Mouse (Mus musculus) left cerebral cortex, postnatal 10 days (tissue): Measurements from ENCODE around the gene Unk. TPM values are rescaled to one million over a fixed set of nuclear protein-coding genes. Genes with fewer than 3 reads are reported as not detected.
"Not testable (repeated sequence)": the region's sequence is repeated elsewhere in the genome, so short reads cannot be mapped to it uniquely, and the experiment has no call there.

Experiments
- DNase-seq, 2 experiments: peaks; one replicate each; pipeline ENCODE4 v3.0.0; 2021 to 2022; ENCODE audit warnings: low spot score in 2 of 2, mixed read lengths in 1 of 2; ENCODE audit errors: extremely low spot score in 1 of 2
- intact Hi-C: fragments of 180-260 bp; cut with DNase I; formaldehyde crosslinking; loops from one replicate; pipeline ENCODE4 v1.15.1; 2025
- total RNA-seq, 2 experiments: library from RNA; stranded (reverse); gene quantifications; 2 replicates each; pipeline ENCODE4 v1.2.3; 2021

Unk gene
- total RNA-seq, 2 experiments from 2014 or later: 24.8 to 25.8 TPM

DNA sequence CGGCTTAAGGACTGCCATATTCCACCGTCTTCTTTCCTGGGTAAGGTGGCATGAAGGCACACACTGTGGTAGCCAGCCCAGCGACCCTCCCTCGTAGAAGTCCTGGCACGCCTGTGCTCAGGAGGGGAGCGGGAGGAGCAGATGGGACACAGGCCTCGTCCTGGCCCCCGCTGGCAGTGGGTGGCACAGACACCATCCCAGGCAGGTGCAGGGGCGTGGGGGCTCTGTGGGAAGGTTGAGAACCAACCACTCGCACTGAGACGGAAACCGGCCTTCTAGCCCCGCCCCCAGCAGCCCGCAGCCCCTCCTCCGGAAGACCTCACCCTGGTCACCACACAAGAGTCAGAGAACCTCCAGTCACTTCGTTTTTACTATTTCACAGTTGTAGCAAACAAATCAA is 48.1 kb downstream of the Unk start:
- intact Hi-C loops: no loop called here
- DNase-seq: peak in 1 of 2 experiments; percentile 82

DNA sequence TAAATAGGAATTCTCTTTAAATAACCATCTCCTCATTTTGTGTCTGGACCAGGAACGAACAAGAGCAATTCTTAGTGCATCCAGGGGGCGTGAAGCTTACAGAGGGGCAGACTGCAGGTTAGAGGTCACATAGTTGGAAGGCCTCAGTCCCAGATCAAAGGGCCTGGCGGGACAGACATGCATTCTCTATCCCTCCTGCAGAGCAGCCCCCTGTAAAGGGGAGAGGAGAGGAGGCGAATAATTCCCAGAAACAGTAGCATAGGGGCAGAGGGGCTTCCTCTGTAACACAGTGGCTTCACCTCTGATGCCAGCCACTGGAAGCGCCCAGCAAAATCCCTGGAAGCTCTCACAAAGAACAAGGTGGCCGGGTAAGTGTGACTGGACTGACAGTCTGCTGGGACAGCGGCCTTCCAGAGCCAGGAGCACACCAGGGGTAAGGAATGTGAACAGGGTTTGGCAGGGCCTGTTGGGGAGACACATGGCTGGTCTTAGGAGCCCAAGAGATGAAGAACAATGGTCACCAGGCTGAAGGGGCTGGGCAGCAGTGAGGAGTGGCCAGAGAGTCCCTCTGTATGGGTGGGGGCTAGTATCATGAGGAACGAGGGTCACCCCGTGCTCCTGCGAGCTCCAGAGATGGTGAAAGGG is 48.7 kb downstream of the Unk start:
- DNase-seq: no peak
- intact Hi-C loops: no loop called here

DNA sequence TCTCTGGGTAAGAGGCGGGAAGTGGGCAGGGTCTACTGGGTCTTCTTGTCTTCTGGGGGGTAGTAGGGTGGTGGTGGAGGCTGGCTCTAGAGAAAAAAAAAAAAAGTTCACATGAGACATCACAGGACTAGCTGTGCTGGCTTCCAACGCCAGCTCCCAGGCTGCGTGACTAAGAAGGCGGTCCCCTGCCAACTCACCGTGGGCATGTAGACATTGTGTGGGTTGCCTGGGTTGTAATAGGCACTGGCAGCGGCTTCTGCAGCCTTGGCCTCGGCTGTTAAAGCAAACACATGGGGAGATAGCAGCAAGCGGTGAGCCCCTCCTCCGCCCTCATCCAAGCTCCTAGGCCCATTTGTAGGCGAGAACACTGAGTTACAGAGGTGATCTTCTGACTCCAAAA is 49.4 kb downstream of the Unk start:
- intact Hi-C loops: no loop called here
- DNase-seq: no peak

DNA sequence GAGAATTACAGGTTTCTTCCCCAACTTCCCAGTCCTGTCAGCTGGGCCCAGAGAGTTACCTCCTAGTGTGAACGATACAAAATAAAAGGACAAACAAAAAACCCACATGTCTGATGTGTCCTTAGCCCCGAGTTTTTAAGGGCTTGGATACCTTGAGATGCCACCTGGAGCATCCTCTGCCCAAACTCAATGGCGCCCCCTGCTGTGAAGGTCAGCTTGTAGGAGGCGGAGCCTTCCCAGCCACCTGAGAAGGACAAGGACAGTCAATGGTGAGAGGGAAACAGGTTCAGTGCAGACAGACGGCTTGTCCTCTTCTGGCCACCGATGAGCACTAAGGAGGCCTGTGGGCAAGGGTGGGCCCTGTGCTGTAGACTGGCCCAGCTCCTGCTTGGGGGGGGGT is 51.0 kb downstream of the Unk start:
- intact Hi-C loops: no loop called here
- no peak for DNase-seq

DNA sequence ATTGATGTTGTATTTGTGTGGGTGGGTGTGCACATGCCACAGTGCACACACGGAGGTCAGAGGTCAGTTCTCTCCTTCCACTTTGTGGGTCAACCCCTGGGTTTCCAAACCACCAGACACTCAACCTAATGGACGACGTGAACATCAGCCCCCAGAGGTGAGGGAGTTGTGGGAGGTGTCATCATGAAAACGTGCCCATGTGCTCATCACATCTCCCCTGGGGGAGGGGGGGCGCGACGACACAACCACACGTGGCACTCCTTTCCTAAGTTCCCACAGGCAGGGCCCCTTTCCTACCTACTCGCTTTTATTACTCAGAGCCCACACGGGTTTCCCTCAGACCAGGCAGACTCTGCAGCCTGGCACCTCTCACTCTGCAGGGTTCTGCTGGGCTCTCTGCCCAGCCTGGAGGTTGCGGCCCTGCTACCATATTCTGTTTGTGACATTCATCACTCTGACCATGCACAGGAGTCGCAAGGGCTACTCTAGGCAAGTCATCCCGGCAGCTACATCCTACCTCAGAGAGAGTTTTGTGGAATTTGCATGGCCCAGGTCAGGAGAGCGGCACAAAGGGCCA is 53.1 kb downstream of the Unk start:
- DNase-seq: no peak
- intact Hi-C loops: no loop called here

DNA sequence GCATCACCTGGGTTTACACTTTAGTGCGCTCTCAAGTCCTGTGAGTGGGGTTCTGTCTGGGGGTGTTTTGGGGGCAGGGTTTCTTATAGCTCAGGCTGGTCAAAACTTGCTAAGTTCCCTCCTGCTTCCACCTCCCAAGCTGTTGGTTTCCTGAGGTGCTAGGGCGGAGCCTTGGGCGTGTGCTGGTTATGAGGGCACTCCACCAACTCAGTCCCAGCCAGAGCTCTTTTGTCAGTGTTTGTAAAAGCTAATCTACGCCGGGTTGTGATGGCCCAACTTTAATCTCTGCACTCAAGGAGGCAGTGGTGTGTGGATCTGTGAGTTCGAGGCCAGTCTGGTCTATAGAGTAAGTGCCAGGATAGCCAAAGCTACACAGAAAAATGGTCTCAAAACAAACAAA is 54.0 kb downstream of the Unk start:
- no peak for DNase-seq
- intact Hi-C loops: no loop called here

DNA sequence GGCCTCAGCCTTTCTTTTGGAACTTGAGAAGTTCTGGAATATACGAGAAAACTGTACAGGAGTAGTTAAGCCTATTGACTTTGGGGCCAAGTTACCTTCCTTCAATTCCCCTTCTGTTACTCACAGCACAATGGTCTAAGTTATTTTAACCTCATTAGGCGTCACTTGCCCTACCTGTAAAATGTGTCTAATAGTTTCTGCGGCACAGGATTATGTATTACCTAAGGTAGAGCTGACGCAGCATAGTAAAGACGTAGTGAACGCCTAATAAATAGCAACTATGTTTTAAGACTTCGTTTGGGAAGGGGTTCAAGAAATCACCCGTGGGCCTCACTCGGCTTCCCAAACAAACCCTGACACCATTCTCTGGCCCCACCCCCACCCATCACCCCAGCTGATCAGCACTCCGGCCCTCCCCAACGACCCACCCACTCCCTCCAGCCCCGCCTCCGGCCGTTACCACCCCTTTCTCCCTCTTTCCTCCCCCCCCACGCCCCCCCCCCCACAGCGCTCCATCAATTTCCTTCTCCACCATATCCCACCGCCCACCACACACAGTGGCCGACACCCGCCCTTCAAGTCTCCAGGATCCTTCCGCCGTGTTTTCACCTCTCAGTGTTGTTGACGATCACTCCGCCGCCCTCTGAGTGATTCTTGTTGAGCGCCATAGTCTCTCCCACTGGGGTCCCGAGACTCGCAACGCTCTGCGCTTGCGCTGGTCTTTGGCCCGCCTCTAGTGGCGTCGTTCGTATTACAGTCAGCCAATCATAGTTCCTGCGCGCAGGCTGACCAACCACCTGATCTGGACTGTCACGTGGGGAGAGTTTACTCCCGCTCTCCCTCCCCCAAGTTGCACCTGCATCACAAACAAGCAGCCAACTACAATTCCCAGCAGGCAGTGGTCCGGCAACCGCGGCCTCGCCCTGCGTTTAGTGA is 56.4 kb downstream of the Unk start, which contains the start of gene Wbp2:
Wbp2 (minus strand) TSS at position 738 of the 936 bp plus-strand sequence.
- DNase-seq: peak; percentile 98 to 99
- intact Hi-C loops: loop anchor here (2.0 to 5.0 kb wide), 2 partner anchors 44 to 54 kb away; partner anchors contain the start of genes Trim65 and Unk

DNA sequence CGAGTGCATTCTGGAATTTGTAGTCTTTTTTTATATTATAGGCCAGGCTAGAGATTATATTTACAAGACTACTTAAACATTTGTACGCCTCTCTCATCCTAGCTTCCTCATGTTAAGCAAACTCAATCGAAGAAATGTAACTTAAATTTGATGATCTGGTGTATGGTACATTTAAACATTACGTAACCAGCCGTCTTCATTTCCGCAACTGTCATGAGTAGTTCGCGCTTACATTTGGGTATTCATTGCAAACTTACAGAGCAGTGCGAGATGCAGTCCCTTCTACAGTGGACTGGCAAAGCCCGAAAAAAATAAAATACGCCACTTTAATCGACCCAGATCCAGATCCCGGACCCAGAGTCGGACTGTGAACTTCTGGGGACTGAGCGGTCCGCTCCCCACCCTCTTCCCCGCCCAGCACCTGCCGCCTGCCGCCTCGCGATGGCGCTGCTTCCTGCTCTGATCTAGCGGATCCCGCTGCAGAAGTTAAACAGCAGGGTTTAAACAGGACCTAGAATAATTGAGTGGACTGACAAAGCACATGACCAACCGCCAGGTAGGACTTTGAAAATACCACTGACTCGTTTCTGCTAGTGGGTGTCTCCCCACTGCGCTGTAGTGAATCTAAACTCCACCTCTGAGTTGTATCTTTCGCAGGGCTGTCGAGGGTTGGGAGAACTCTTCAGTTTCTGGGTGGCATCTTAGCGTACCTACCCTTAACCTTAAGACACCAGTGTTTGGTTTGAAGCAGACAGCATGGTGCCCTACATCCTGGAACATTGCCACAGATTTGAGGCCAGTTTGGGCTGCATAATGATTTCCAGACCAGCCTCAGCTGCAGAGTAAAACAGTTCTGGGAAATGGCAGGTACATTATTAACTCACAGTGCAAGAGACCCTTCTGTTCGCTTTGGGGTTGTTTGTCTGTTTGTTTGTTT is 57.3 kb downstream of the Unk start:
- intact Hi-C loops: loop anchor here (2.0 to 5.0 kb wide), 2 partner anchors 43 to 55 kb away; partner anchors contain the start of genes Trim65 and Unk

DNA sequence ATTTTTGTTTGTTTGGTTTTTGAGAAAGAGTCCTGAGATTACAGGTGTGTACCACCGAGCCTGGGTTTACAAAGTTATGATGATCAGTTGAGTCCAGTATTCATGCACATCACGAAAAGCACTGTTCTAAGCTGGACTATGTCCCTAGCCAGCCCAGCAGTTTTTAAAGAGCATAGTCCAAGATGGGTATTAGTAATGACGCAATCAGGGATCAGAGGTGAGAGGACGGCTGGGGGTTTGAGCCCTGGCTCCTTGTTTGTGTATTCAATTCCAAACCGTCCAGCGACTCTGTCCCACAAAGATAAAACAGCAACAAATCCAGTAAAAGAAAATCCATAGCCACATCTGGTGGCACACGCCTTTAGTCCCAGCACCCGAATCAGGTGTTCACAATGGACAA is 58.1 kb downstream of the Unk start:
- DNase-seq: no peak
- intact Hi-C loops: loop anchor here (5.0 kb wide), 1 partner anchor 56 kb away; the partner anchor contains the start of gene Unk

More for the DNA sequence above, 57.3 kb downstream of the Unk start:
- peak; percentile 74 to 93 for DNase-seq

DNA sequence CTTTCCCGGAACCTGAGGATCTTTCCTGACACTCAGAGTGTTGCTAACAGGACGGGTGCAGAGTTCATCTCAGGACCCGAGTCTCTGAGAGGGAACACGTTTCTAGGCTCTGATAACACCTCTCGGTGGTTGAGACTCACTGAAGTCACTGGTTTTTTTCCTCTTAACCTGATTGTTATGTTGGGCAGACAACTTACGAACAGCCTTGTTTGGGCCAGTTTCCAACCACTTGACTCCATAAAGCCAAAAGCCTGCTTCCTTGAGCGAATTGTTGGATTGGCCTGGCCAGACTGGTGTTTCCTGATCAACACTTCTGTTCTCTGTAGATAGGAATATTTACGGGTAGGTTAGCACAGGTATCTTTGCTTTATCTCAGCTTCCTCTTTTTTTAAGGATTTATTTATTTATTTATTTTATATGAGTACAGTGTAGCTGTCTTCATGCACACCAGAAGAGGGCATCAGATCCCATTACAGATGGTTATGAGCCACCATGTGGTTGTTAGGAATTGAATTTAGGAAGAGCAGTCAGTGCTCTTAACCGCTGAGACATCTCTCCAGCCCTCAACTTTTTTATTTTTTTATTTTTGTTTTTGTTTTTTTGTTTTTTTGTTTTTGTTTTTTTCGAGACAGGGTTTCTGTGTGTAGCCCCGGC is 58.7 kb downstream of the Unk start:
- intact Hi-C loops: loop anchor here (5.0 kb wide), 1 partner anchor 57 kb away; the partner anchor contains the start of gene Unk
- DNase-seq: no peak

DNA sequence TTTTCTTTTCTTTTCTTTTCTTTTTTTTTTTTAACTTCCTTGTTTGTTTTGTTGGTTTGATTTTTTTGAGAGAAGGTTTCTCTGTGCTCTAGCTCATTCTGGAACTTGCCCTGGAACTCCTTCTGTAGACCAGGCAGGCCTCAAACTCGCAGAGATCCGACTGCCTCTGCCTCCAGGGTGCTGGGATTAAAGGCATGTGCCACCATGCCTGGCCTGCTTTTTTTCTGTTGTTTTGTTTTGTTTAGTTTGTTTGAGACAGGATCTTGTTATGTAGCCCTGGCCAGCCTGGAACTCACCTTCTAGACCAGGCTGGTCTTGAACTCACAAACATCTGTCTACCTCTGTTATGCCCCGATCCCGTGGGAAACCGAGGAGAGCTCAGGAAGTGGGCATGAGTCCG is 59.4 kb downstream of the Unk start:
- intact Hi-C loops: loop anchor here (5.0 kb wide), 1 partner anchor 57 kb away; the partner anchor contains the start of gene Unk
- no peak for DNase-seq

DNA sequence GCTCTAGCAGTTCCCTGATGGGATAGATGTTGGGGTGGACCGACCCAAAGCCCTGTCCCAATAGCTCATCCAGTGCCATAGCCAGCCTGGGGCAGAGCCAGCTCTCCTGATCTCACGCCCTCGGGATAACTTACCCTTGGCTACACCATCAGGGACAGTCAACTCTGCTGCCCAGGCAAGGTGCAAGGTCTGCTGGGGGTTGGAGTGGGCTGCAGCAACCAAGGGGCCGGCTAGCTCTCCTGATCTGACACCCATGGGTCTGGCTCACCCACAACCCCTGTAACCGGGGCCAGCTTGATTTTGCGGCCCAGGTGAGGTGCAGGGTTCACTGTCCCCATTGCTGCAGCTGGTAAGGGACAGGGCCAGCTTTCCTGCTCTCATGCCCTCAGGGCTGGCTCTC is 61.5 kb downstream of the Unk start:
- intact Hi-C loops: no loop called here
- DNase-seq: no peak

DNA sequence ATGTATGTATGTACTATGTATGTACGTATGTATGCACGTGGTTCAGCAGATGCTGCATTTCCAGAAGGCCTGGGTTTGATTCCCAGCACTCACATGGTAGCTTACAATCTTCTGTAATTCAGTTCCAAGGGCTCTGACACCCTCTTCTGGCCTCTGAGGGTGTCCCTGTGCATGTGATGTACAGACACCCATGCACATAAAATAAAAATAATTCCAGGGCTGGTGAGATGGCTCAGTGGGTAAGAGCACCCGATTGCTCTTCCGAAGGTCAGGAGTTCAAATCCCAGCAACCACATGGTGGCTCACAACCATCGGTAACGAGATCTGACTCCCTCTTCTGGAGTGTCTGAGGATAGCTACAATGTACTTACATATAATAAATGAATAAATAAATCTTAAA is 62.8 kb downstream of the Unk start:
- intact Hi-C loops, DNase-seq: not testable (repeated sequence)

DNA sequence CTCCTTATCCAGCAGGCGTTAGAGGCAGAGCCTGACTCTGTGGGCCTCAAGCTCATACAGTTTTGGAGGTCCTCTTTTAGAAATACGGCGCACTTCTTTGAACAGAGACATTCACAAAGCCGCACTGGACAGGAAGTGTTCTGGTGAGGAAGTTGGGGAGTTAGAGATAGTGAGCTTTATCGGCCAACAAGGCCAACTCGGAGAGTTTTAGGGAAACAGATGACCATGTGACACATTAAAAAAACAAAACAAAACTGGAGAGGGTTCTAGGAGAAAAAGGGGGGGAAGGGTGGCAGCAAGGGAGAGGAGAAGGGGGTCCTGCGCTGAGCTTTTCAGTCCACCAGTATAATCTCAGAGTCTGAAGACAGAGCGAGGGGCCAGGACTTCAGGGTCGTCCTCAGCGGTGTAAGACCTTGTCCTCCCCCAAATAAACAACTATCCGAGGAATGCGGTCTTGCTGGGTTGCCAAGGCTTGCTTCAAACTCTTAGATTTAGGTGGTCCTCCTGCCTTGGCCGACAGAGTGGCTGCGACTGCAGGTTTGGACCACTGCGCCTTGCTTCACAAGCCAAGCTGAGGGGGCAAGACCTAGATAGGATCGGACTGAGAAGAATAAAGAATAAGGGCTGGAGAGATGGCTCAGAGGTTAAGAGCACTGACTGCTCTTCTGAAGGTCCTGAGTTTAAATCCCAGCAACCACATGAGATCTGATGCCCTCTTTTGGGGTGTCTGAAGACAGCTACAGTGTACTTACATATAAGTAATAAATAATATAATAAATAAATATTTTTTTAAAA is 63.8 kb downstream of the Unk start:
- DNase-seq: no peak
- intact Hi-C loops: no loop called here

DNA sequence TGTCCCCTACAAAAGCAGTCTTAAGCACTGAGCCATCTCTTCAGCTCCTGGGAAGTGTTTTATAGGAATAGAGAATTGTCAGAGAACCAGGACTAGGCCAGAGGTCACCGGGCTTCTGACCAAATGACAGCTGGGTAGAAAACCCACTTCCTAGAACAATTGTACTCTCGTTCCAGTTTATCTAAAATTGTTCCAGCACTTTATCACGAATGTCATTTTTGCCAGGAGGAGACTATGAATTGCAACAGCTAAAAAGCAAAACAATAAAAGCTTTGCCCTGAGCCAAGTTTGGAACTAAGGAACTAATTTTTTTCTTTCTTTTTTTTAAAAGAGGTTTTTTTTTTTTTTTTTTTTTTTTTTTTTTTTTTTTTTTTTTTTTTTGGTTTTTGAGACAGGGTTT is 65.5 kb downstream of the Unk start:
- intact Hi-C loops: no loop called here
- DNase-seq: no peak

DNA sequence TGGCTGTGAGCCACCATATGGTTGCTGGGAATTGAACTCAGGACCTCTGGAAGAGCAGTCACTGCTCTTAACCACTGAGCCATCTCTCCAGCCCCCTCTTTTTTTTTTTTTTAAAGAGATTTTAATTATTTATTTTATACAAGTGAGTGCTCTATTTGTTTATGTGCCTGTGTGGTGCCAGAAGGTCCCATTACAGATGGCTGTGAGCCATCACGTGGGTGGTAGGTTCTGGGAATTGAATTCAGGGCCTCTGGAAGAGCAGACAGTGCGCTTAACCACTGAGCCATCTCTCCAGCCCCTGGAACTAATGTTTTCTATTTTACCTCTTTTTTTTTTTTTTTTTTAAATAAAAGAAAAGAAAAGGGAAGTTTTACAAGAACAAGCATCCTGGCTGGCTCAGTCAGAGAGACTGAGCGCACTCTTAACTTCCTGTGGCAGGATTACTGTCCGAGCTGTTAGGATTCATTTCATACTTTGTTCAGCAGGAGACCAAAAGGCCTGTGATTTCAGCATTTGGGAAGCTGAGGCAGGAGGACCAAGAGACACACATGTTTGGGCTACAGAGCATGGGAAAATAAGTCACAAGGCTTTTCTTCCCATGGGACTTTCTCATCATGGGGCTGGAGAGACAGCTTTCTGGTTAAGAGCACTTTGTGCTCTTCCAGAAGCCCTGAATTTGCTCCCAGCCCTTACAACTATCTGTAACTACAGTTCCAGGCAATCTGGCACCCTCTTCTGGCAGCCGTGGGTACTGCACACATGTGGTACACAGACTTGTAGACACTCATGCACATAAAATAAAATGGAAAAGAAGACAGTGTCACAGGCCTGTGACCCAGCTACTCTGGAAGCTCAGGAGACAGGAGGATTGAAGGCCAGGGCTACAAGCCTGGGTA is 66.3 kb downstream of the Unk start:
- DNase-seq: no peak
- intact Hi-C loops: no loop called here
